Mouse (Mus musculus) midbrain, embryonic 10.5 days (tissue): Measurements from ENCODE around the gene Cog1. TPM values are rescaled to one million over a fixed set of nuclear protein-coding genes. Genes with fewer than 3 reads are reported as not detected.

Experiments
- DNase-seq: peaks from one replicate; pipeline ENCODE4 v3.0.0-alpha.2; 2017; ENCODE audit warnings: low spot score
- H3K27ac ChIP-seq: fragments of 300-500 bp; sonication (generic); replicated peaks from 2 replicates; pipeline ENCODE4 v1.5.1; 2016; ENCODE audit warnings: mild to moderate bottlenecking
- H3K27me3 ChIP-seq: fragments of 300-500 bp; sonication (generic); 2 replicates; pipeline ENCODE4 v1.6.1; 2016; ENCODE audit warnings: low read depth, mild to moderate bottlenecking; ENCODE audit not compliant: poor library complexity, severe bottlenecking
- H3K36me3 ChIP-seq: fragments of 300-500 bp; sonication (generic); 2 replicates; pipeline ENCODE4 v1.6.1; 2016; ENCODE audit warnings: mild to moderate bottlenecking, moderate library complexity
- H3K4me1 ChIP-seq: fragments of 300-500 bp; sonication (generic); 2 replicates; pipeline ENCODE4 v1.6.1; 2016
- H3K4me3 ChIP-seq: fragments of 300-500 bp; sonication (generic); 2 replicates; pipeline ENCODE4 v1.5.1; 2016; ENCODE audit warnings: mild to moderate bottlenecking, moderate library complexity
- H3K9me3 ChIP-seq: fragments of 300-500 bp; sonication (generic); replicated peaks from 2 replicates; pipeline ENCODE4 v1.6.1; 2016; ENCODE audit warnings: mild to moderate bottlenecking
- WGBS: fragments of 180-500 bp; shearing (Covaris S2); methylation state at CpG from one replicate; pipeline ENCODE4 v1.1.7; 2016; 5-methylcytosine and 5-hydroxymethylcytosine counted together
- polyA plus RNA-seq: library from polyadenylated mRNA; unstranded; fragments of >200 nt; fragmentation: Nextera tagmentation; extraction: Ambion mirVana; gene quantifications from 2 replicates; pipeline ENCODE4 v1.2.1, GENCODE M21; 2016

Gene Cog1
- 23.1 and 29.9 TPM in 2 replicates for polyA plus RNA-seq

DNA sequence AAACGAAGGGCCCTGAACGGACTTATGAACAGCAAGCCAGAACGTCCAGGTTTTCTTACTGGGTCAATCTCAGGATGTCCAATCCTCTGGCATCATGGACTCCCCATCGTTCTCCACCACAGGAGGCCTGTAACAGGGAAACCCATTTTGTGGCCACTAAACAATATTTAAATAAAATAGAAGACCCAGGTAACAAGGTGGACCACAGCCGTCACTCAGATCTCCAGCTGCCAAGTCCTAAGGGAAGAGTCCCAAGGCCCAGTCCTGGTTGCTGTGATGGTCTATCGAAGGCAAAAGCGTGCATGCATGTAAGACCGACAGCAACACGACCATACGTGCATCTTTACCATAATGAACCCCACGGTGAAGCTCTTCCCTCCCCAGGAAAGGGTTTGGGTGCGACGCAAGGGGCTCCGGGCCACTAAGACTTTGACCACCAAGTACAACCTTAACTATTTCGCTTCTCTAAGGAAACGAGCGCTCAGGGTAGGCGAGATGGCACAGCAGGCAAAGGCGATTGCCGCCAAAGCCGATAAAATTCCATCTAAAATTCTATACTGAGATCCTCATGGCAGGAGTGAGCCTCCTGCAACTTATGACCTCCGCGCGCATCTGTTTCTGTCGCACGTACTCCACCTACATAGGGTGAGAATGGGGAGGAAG lies at the start of gene Cog1:
Cog1 (plus strand) TSS at position 480 of the 663 bp plus-strand sequence.
- Histone ChIP-seq H3K27me3 (peaks cover 5% of the 10 kb centered on the region; the same call in 1 of the 2 replicates), H3K36me3 (peaks cover 23% of the 10 kb centered on the region), H3K27ac (peak within 1 kb of the TSS; percentile 97), H3K4me3 (peak within 1 kb of the TSS; percentile 96), H3K9me3 (peaks cover 5% of the 10 kb centered on the region; the same call in 1 of the 2 replicates), H3K4me1 (peaks cover 48% of the 10 kb centered on the region)
- no peak for DNase-seq
- 39% methylated on average over 26 of the region's 26 CpGs for WGBS

- Histone ChIP-seq H3K36me3 (no peaks in the 10 kb centered on the region), H3K27ac (peak overlapping the region; percentile 78; the same call in 1 of the 2 replicates), H3K9me3 (0 out of 2 replicates have a peak, but pooled peaks cover 7% of the 10 kb centered on the region), H3K27me3 (no peaks in the 10 kb centered on the region), H3K4me1 (peaks cover 27% of the 10 kb centered on the region), H3K4me3 (no peak overlapping the region)
- DNase-seq = no peak
- 85% methylated on average over 18 of the region's 18 CpGs for WGBS
Measured at GRCm38 (mm10) chr11:113600526-113601245, 48.3 kb upstream of the Cog1 start.

- H3K9me3 ChIP-seq = peaks cover 14% of the 10 kb centered on the region; the same call in 1 of the 2 replicates
- H3K27ac ChIP-seq = peak overlapping the region; percentile 78
- peak; percentile 28 for DNase-seq
- H3K27me3 ChIP-seq = no peaks in the 10 kb centered on the region
- 62% methylated on average over 12 of the region's 12 CpGs for WGBS
- H3K4me1 ChIP-seq = peaks cover 27% of the 10 kb centered on the region
- H3K4me3 ChIP-seq = no peak overlapping the region
- H3K36me3 ChIP-seq = no peaks in the 10 kb centered on the region
Measured at GRCm38 (mm10) chr11:113601616-113602343, 47.2 kb upstream of the Cog1 start.

GRCm38 (mm10) chr11:113607556-113607955 lies 41.4 kb upstream of the Cog1 start:
- 94% methylated on average over 12 of the region's 12 CpGs for WGBS
- no peak overlapping the region for H3K4me3 ChIP-seq
- H3K4me1 ChIP-seq = peaks cover 14% of the 10 kb centered on the region
- DNase-seq = no peak
- H3K36me3 ChIP-seq = no peaks in the 10 kb centered on the region
- H3K27ac ChIP-seq = no peak overlapping the region
- peaks cover 14% of the 10 kb centered on the region; the same call in 1 of the 2 replicates for H3K9me3 ChIP-seq
- H3K27me3 ChIP-seq = no peaks in the 10 kb centered on the region

GRCm38 (mm10) chr11:113609581-113609980 lies 39.4 kb upstream of the Cog1 start:
- DNase-seq = no peak
- H3K4me3 ChIP-seq = no peak overlapping the region
- WGBS = 85% methylated on average over 5 of the region's 5 CpGs

GRCm38 (mm10) chr11:113610266-113610665 lies 38.7 kb upstream of the Cog1 start:
- H3K36me3 ChIP-seq = no peaks in the 10 kb centered on the region
- H3K27me3 ChIP-seq = peaks cover 16% of the 10 kb centered on the region
- WGBS = 93% methylated on average over 5 of the region's 5 CpGs
- no peak overlapping the region for H3K4me3 ChIP-seq
- H3K27ac ChIP-seq = no peak overlapping the region
- H3K9me3 ChIP-seq = peaks cover 10% of the 10 kb centered on the region; the same call in 1 of the 2 replicates
- DNase-seq = no peak
- peaks cover 17% of the 10 kb centered on the region for H3K4me1 ChIP-seq

More at GRCm38 (mm10) chr11:113609581-113609980, 39.4 kb upstream of the Cog1 start:
- Histone ChIP-seq H3K4me1 (peaks cover 17% of the 10 kb centered on the region), H3K9me3 (peaks cover 10% of the 10 kb centered on the region; the same call in 1 of the 2 replicates), H3K27me3 (peaks cover 12% of the 10 kb centered on the region), H3K36me3 (no peaks in the 10 kb centered on the region), H3K27ac (no peak overlapping the region)

GRCm38 (mm10) chr11:113611112-113611646 lies 37.8 kb upstream of the Cog1 start:
- Histone ChIP-seq H3K27ac (peak overlapping the region; percentile 78), H3K4me1 (peaks cover 17% of the 10 kb centered on the region), H3K9me3 (peaks cover 2% of the 10 kb centered on the region; the same call in 1 of the 2 replicates), H3K27me3 (peaks cover 25% of the 10 kb centered on the region), H3K36me3 (no peaks in the 10 kb centered on the region), H3K4me3 (no peak overlapping the region)
- WGBS = 88% methylated on average over 10 of the region's 10 CpGs
- DNase-seq = no peak

DNA sequence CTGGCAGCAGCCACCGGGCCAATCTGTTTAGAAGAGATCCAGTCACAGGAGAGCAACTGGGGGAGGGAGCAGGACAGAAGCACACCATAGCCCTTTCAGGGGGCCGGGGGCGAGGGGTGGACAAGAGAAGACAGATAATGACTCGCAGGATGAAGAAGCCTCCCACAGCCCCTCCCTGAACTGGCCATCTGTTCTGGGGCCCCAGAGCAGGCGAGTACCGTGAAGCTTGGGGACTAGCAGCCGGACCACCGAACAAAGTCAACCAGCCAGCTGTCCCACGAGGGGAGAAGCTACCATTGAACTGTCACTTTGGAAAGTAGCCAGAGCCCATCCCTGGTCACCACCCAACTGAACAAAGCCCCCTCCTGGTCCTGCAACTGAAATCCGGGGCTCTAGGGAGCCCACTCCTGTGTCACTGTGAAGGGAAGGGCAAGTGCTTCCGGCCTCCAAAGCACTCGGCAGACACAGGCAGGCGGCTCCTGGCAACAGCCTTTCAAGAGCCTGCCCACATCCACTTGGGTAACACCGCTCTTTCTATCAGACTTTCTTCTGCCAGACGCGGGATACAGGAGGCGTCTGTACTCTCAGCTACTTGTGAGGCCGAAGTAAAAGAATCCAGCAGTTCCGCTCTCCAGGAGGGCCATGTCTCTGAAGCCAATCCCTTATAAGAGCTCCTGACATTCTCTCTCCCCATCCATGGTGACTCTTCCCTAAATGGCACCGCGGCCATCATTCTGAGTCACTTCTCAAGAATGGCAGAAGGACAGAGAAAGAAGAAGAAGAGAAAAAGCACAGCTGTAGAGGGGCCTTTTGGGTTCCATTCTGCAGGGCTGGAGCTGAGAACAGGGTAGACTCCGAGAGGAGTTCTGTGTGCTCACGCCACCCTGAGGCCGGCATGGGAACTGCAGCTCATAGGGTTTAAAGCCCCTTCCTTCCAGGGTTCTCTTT lies 37.0 kb upstream of the Cog1 start:
- Histone ChIP-seq H3K4me1 (peaks cover 18% of the 10 kb centered on the region), H3K27ac (peak overlapping the region; percentile 78), H3K27me3 (peaks cover 33% of the 10 kb centered on the region), H3K36me3 (no peaks in the 10 kb centered on the region), H3K9me3 (no peaks in the 10 kb centered on the region), H3K4me3 (peak overlapping the region; percentile 5; the same call in 1 of the 2 replicates)
- 23% methylated on average over 24 of the region's 24 CpGs for WGBS
- peak; percentile 77 for DNase-seq

GRCm38 (mm10) chr11:113614476-113614875 lies 34.5 kb upstream of the Cog1 start:
- H3K4me3 ChIP-seq = no peak overlapping the region
- H3K27me3 ChIP-seq = peaks cover 58% of the 10 kb centered on the region
- no peaks in the 10 kb centered on the region for H3K9me3 ChIP-seq
- H3K27ac ChIP-seq = no peak overlapping the region
- no peak for DNase-seq
- 85% methylated on average over 6 of the region's 6 CpGs for WGBS
- no peaks in the 10 kb centered on the region for H3K36me3 ChIP-seq
- H3K4me1 ChIP-seq = peaks cover 43% of the 10 kb centered on the region

DNA sequence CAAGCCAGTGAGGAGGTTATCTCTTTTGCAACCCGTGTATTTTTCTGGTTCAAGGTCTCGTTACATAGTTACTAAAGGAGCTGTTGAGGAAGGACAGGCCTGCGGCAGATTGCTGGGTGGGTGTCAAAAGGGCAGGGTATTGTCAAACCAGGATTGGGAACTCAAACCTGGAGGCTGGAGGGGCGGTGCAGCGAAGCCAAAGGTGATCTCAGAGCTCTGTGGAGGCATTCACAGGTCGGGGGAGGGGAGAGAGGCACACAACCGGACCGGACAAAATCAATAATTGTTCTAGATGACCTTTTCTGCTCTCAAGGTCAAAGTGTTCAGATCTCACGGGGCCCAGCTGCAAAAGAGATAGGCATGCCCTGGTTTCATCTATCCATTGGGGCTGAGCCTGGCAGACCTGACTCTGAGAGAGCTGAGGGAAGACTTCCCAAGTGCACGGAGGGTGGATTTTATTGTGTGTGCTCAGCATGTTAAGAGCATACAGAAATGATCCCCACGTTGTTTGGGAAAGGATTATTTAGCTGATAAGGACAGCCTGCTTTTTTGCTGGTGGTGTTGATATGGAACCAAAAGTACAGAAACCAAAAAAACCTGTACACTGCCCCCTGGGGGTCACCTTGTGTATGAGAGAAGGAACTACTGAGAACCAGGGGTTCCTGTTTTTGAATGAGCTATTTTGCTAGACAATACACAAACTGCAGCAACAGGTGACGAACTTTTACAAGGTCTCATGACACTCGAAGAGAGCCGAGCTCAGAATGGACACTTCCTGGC lies 31.6 kb upstream of the Cog1 start:
- Histone ChIP-seq H3K36me3 (no peaks in the 10 kb centered on the region), H3K27me3 (peaks cover 85% of the 10 kb centered on the region), H3K9me3 (no peaks in the 10 kb centered on the region), H3K4me3 (no peak overlapping the region), H3K27ac (no peak overlapping the region), H3K4me1 (peaks cover 50% of the 10 kb centered on the region)
- DNase-seq = peak; percentile 66
- WGBS = 45% methylated on average over 14 of the region's 14 CpGs

GRCm38 (mm10) chr11:113618303-113618671 lies 30.7 kb upstream of the Cog1 start:
- peaks cover 84% of the 10 kb centered on the region for H3K27me3 ChIP-seq
- peaks cover 53% of the 10 kb centered on the region for H3K4me1 ChIP-seq

More at GRCm38 (mm10) chr11:113618303-113618671, 30.7 kb upstream of the Cog1 start:
- Histone ChIP-seq H3K4me3 (peak overlapping the region; percentile 63), H3K27ac (peak overlapping the region; percentile 55; the same call in 1 of the 2 replicates), H3K9me3 (no peaks in the 10 kb centered on the region), H3K36me3 (no peaks in the 10 kb centered on the region)
- DNase-seq = no peak
- WGBS = 26% methylated on average over 4 of the region's 4 CpGs
